Mouse (Mus musculus) E14TG2a.4 (cell line): ENCODE results near the gene Ptbp3.

Source experiments
- CTCF ChIP-seq: conservative IDR thresholded peaks from 2 replicates; pipeline ENCODE4 v1.5.1; 2014; ENCODE audit warnings: low read length
- NANOG ChIP-seq: IDR thresholded peaks from 2 replicates; pipeline ENCODE4 v1.6.1; 2014; ENCODE audit warnings: borderline replicate concordance, low read length, mixed read lengths

GRCm38 (mm10) chr4:59581314-59582185 is 32.4 kb upstream of the Ptbp3 start, which contains the start of gene Hsdl2:
- TF ChIP-seq CTCF (no peak), NANOG (no peak)
